Mouse (Mus musculus): ENCODE data around the gene Susd1. TPM values are rescaled to one million over a fixed set of nuclear protein-coding genes. Genes with fewer than 3 reads are reported as not detected.

Gene Susd1
- total RNA-seq, 2 experiments from 2014 or later = 7.1 to 7.5 TPM

DNA sequence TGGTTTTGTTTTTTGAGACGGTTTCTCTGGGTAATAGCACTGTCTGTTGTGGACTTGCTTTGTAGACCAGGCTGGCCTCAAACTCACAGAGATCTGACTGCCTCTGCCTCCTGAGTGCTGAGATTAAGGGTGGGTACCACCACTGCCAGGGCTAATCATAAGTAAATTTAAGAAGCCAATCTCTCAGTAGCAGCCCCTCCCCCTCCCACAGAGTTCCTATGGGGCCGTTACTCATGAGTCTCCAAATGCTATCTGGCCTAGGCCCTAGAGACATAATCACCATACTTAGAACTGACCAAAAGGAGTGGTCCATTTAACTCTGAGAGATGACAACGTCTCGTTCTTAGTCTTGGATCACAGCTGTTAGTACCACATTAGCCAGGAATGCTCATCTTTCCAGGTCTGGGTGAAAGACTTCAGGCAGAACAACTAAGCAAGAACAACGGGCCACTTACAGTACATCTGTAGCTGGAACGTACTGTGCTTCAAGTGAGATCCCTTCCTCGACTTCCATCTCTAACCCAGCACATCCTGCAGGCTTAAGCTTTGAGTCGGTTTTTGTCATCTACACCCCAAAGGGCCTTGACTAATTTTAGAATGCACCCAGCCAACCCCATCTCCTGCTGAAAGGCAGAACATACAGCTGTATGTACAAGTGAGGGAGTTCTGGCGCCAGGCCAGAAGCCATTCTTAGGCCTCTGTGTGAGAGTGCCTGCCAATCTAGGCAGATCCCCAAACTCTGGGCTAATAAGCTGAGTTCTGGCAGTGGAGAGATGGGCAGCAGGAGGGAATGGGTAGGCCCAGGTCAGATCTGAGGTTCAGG, 102.6 kb downstream of the Susd1 start:
- Histone ChIP-seq H3K27ac (no peak overlapping the region), H3K4me3 (no peak overlapping the region)
- peak in 1 of 2 experiments; percentile 26 for DNase-seq (ENCODE audit: extremely low spot score in 1 of 2, low spot score in 2 of 2)
- intact Hi-C loops (cut with DNase I) = loop anchor here (5.0 to 10.0 kb wide), 2 partner anchors 74 to 351 kb away; partner anchors contain the start of gene Ptgr1
- no peak for TF ChIP-seq CTCF (IDR thresholded peaks at IDR 0.05)

- no peak overlapping the region for H3K4me3 ChIP-seq
- TF ChIP-seq CTCF (IDR thresholded peaks at IDR 0.05) = no peak
- no peak overlapping the region for H3K27ac ChIP-seq
- intact Hi-C loops (cut with DNase I) = loop anchor here (5.0 to 10.0 kb wide), 2 partner anchors 73 to 350 kb away; partner anchors contain the start of gene Ptgr1
- no peak for DNase-seq (ENCODE audit: extremely low spot score in 1 of 2, low spot score in 2 of 2)
These were observed 103.3 kb downstream of the Susd1 start for GRCm38 (mm10) chr4:59335101-59335500.

GRCm38 (mm10) chr4:59334236-59334635, 104.2 kb downstream of the Susd1 start:
- intact Hi-C loops (cut with DNase I) = loop anchor here (10.0 kb wide), 1 partner anchor 349 kb away; the partner anchor contains the start of gene Ptgr1
- Histone ChIP-seq H3K4me3 (no peak overlapping the region), H3K27ac (no peak overlapping the region)
- no peak for TF ChIP-seq CTCF (IDR thresholded peaks at IDR 0.05)
- DNase-seq (ENCODE audit: extremely low spot score in 1 of 2, low spot score in 2 of 2) = peak in 1 of 2 experiments; percentile 1

- peak in 1 of 2 experiments; percentile 3 for DNase-seq (ENCODE audit: extremely low spot score in 1 of 2, low spot score in 2 of 2)
- no peak overlapping the region for H3K27ac ChIP-seq
- no peak for TF ChIP-seq CTCF (IDR thresholded peaks at IDR 0.05)
- H3K4me3 ChIP-seq = no peak overlapping the region
- intact Hi-C loops (cut with DNase I) = loop anchor here (10.0 kb wide), 1 partner anchor 349 kb away; the partner anchor contains the start of gene Ptgr1
These were observed 105.0 kb downstream of the Susd1 start for GRCm38 (mm10) chr4:59333424-59333895.

DNA sequence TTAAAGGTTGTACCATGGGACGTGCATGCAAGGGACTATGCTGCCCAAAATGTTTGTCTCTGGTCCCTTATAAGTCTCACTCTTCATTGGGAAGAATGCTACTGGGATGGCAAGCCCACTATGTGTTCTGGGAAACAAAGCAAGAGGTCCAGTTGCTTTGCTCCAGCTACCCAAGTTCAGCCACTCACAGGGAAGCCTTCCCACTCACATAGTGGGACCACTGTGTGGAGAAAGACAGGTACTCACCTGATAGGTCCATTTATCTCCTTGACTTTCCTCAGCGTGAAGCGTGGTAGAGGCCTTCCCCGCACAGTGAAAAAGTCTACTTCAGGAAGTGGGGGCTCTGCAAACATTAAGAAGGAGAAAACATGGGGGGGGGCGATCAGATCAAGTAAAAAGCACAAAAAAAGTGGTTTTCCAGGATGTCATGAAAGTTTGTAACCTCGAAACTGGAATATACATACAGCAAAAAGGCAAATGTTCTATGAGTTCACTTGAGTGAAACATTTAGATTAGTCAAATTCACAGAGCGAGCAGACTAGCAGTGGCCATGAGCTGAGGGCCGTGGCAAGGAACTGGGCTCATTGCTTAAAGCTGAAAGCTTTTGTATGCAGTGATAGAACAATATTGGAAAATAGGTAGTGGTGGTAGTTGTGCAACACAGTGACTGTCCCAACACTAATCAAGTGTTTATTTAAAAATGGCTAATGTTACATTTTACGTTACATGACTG, 105.6 kb downstream of the Susd1 start:
- TF ChIP-seq CTCF (IDR thresholded peaks at IDR 0.05) = no peak
- DNase-seq (ENCODE audit: extremely low spot score in 1 of 2, low spot score in 2 of 2) = peak in 1 of 2 experiments; percentile 6
- no peak overlapping the region for H3K4me3 ChIP-seq
- intact Hi-C loops (cut with DNase I) = loop anchor here (10.0 kb wide), 1 partner anchor 348 kb away; the partner anchor contains the start of gene Ptgr1
- H3K27ac ChIP-seq = no peak overlapping the region

- no peak for TF ChIP-seq CTCF (IDR thresholded peaks at IDR 0.05)
- H3K4me3 ChIP-seq = no peak overlapping the region
- H3K27ac ChIP-seq = no peak overlapping the region
- intact Hi-C loops (cut with DNase I) = loop anchor here (10.0 kb wide), 1 partner anchor 347 kb away; the partner anchor contains the start of gene Ptgr1
- DNase-seq (ENCODE audit: extremely low spot score in 1 of 2, low spot score in 2 of 2) = no peak
These were observed 106.3 kb downstream of the Susd1 start for GRCm38 (mm10) chr4:59332089-59332488.

DNA sequence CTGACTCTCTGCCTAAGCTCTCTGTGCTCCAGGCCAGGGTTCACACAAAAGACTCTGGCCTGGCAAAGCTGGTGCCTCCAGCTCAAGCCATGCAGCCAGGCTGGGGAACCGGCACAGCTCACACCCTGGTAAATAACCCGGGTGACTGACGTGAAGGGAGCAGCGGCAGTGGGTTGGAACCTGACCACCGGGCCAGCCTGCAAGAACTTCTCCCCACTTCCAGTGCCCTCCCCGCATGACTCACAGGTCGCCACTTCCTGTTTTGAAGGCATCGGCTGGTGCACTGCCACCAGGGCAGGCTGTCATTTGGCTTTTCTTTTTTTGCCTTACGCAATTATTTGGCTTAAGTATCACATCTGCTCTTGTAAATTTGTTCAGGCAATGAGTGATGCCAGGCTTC, 106.8 kb downstream of the Susd1 start:
- no peak for TF ChIP-seq CTCF (IDR thresholded peaks at IDR 0.05)
- Histone ChIP-seq H3K27ac (no peak overlapping the region), H3K4me3 (no peak overlapping the region)
- intact Hi-C loops (cut with DNase I) = loop anchor here (10.0 kb wide), 1 partner anchor 347 kb away; the partner anchor contains the start of gene Ptgr1
- peak in 1 of 2 experiments; percentile 24 for DNase-seq (ENCODE audit: extremely low spot score in 1 of 2, low spot score in 2 of 2)

DNA sequence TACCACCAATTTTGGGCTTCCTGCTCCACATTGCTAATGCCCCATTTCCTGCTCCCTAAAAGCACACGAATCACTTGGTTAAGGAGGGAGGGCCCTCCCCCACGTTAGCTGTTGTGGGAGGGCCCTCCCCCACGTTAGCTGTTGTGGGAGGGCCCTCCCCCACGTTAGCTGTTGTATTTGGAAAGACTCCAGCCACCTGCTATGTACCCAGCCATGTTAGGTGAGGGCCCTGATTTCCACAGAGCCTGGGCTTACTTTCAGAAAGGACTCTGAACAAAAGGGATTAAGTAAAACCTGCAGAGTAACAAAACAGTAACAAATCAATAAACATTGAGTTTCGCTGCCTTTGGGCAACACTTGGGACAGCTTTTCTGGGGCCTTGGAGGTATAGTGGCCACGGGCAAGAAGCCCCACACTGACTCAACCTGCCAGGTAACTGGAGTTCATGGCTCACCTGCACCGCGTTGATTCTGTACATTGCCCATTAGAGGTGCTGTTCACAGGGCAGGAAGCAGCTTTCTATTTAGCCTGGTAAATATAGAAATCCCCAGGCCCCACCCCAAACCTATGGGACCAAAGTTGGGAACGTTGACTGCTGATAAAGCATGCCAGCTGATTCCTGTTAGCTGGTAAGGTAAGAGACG, 107.3 kb downstream of the Susd1 start:
- no peak for DNase-seq (ENCODE audit: extremely low spot score in 1 of 2, low spot score in 2 of 2)
- TF ChIP-seq CTCF (IDR thresholded peaks at IDR 0.05) = no peak
- Histone ChIP-seq H3K27ac (no peak overlapping the region), H3K4me3 (no peak overlapping the region)
- intact Hi-C loops (cut with DNase I) = loop anchor here (10.0 kb wide), 1 partner anchor 346 kb away; the partner anchor contains the start of gene Ptgr1

- no peak for TF ChIP-seq CTCF (IDR thresholded peaks at IDR 0.05)
- intact Hi-C loops (cut with DNase I) = loop anchor here (10.0 kb wide), 1 partner anchor 345 kb away; the partner anchor contains the start of gene Ptgr1
- no peak for DNase-seq (ENCODE audit: extremely low spot score in 1 of 2, low spot score in 2 of 2)
- no peak overlapping the region for H3K27ac ChIP-seq
- no peak overlapping the region for H3K4me3 ChIP-seq
These were observed 108.8 kb downstream of the Susd1 start for GRCm38 (mm10) chr4:59329461-59330304.

GRCm38 (mm10) chr4:59328821-59329220, 109.6 kb downstream of the Susd1 start:
- H3K4me3 ChIP-seq = no peak overlapping the region
- no peak for TF ChIP-seq CTCF (IDR thresholded peaks at IDR 0.05)
- intact Hi-C loops (cut with DNase I) = no loop called here

More at GRCm38 (mm10) chr4:59328821-59329220, 109.6 kb downstream of the Susd1 start:
- no peak overlapping the region for H3K27ac ChIP-seq
- DNase-seq (ENCODE audit: extremely low spot score in 1 of 2, low spot score in 2 of 2) = no peak
